Mouse (Mus musculus) embryonic fibroblast, embryonic 13.5 days (primary cell): Measurements from ENCODE around the gene Hk2. TPM values are rescaled to one million over a fixed set of nuclear protein-coding genes. Genes with fewer than 3 reads are reported as not detected.

ENCODE experiments used
- H3K27ac ChIP-seq: 2 replicates; pipeline ENCODE4 v1.5.1; 2012; ENCODE audit warnings: low read length, control low read depth, inconsistent platforms; ENCODE audit not compliant: insufficient read depth
- H3K4me1 ChIP-seq: 2 replicates; pipeline ENCODE4 v1.6.1; 2011; ENCODE audit warnings: low read length; ENCODE audit not compliant: control insufficient read depth, insufficient read depth
- H3K4me3 ChIP-seq: 2 replicates; pipeline ENCODE4 v1.5.1; 2011; ENCODE audit warnings: mild to moderate bottlenecking, control low read depth, low read length; ENCODE audit not compliant: insufficient read depth
- CTCF ChIP-seq: IDR thresholded peaks from 2 replicates; pipeline ENCODE4 v1.5.1; 2011; ENCODE audit warnings: mild to moderate bottlenecking, control low read depth, low read length, moderate library complexity, borderline replicate concordance; ENCODE audit not compliant: insufficient read depth
- POLR2A ChIP-seq: IDR thresholded peaks from 2 replicates; pipeline ENCODE4 v1.6.1; 2011; ENCODE audit warnings: low read depth, mild to moderate bottlenecking, control low read depth, low read length, moderate library complexity
- polyA plus RNA-seq: library from polyadenylated mRNA; stranded (reverse); fragments of >200 nt; gene quantifications from 2 replicates; pipeline ENCODE4 v1.2.4, GENCODE M21; 2011; ENCODE audit warnings: low read depth; ENCODE audit not compliant: missing spikeins, insufficient read length

Gene Hk2
- polyA plus RNA-seq, 1 experiment: 26.2 TPM

- Histone ChIP-seq H3K27ac (no peak overlapping the region), H3K4me1 (peaks cover 10% of the 10 kb centered on the region), H3K4me3 (no peak overlapping the region)
- TF ChIP-seq POLR2A: no peak
- TF ChIP-seq CTCF: no peak
Observed at GRCm38 (mm10) chr6:82759241-82759640, 15.0 kb downstream of the Hk2 start.

GRCm38 (mm10) chr6:82756799-82757210 lies 17.4 kb downstream of the Hk2 start:
- TF ChIP-seq CTCF (no peak), POLR2A (no peak)
- peaks cover 12% of the 10 kb centered on the region for H3K4me1 ChIP-seq
- H3K27ac ChIP-seq: peak overlapping the region; percentile 58
- no peak overlapping the region for H3K4me3 ChIP-seq

DNA sequence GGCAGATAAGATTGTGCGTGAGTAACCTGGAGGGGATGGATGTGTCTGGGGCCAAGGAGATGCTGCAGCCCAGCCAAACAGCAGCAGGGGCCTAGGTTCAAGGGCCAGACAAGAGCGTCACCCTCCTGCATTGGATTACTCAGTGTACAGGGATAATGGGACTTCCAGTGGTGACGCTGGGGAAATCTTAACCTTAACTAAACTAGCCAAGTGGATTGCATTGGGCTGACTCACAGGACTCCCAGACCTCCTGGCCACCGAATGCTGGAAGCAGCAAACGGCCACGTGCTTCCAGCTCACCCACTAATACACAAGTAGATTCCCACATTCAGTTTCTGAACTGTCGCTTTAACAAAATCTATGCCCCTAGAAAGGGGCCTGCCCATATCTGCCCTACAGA lies 18.0 kb downstream of the Hk2 start:
- H3K27ac ChIP-seq: peak overlapping the region; percentile 58
- peaks cover 15% of the 10 kb centered on the region for H3K4me1 ChIP-seq
- no peak overlapping the region for H3K4me3 ChIP-seq
- no peak for TF ChIP-seq POLR2A
- TF ChIP-seq CTCF: no peak

DNA sequence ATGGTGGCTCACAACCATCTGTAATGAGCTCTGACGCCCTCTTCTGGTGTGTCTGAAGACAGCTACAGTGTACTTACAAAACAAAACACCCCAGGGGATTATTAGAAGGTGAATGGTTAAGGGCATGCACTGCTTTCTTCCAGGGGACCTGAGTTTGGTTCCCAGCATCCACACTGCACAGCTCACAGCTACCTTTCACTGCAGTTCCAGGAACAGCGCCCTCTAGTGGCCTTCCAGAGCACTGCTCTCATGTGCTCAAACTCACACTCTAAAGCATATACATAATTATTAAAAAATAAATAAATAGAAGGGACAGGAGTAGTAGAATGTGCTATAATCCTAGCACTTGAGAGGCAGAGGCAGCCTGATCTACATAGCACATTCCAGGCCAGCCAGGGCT lies 18.9 kb downstream of the Hk2 start:
- Histone ChIP-seq H3K27ac (no peak overlapping the region), H3K4me1 (peaks cover 15% of the 10 kb centered on the region), H3K4me3 (no peak overlapping the region)
- no peak for TF ChIP-seq POLR2A
- TF ChIP-seq CTCF: peak; percentile 51; the same call in 1 of the 2 replicates

- H3K4me1 ChIP-seq: peaks cover 15% of the 10 kb centered on the region
- H3K4me3 ChIP-seq: no peak overlapping the region
- TF ChIP-seq POLR2A (no peak), CTCF (no peak)
- H3K27ac ChIP-seq: no peak overlapping the region
Observed at GRCm38 (mm10) chr6:82754769-82755168, 19.5 kb downstream of the Hk2 start.

DNA sequence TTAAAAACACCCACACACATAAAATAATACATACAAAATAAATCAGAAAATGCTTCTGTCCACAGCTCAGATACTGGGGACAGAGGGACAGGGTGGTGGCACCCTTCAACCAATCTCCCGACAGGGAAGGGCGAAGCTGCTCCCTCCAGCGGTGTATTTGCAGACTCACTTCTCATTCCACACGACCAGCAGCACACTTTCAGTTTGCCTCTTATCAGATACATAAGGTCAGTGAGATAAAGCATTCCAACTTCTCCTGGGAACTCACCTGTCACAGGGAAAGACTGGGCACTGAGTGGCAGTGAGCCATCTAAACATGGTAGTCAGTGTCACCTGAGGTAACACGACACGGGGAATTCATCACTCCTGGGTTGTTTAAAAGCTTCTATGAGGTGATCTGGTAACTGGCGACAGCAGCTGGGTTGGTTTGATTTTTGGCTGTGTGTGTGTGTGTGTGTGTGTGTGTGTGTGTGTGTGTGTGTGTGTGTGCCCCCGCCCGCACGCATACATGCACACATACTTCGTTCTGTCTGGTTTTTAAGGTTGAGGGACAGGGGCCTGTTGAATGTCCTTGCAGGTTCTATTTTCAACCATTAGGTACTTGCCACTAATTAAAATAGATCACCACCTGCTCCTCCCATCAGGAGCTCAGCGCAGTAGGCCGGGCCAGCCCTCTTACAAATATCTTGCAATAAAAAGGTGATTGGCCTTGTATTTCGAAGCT lies 20.5 kb downstream of the Hk2 start:
- no peak overlapping the region for H3K4me3 ChIP-seq
- H3K27ac ChIP-seq: peak overlapping the region; percentile 50; the same call in 1 of the 2 replicates
- H3K4me1 ChIP-seq: peaks cover 15% of the 10 kb centered on the region
- TF ChIP-seq POLR2A (no peak), CTCF (no peak)

DNA sequence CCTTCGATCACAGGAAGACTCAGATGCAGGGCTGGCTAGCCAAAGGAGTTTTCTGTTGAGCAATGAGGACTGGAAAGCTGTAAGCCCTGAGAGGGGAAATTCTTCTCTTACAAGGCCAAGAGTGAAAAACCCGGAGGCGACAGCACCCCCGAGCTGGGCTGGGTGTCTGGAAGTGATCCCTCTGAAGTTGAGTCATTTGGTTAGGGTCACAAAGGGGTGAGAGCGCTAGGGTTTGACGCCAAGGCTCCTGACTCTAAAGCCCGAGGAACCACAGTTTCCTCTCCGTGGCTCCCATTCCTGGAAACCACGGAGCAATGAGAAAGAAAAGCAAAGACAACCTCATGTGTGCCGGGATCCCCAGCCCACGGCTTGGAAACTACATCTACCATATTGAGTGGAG lies 21.2 kb downstream of the Hk2 start:
- Histone ChIP-seq H3K4me1 (peaks cover 15% of the 10 kb centered on the region), H3K27ac (peak overlapping the region; percentile 70), H3K4me3 (no peak overlapping the region)
- no peak for TF ChIP-seq POLR2A
- TF ChIP-seq CTCF: no peak

DNA sequence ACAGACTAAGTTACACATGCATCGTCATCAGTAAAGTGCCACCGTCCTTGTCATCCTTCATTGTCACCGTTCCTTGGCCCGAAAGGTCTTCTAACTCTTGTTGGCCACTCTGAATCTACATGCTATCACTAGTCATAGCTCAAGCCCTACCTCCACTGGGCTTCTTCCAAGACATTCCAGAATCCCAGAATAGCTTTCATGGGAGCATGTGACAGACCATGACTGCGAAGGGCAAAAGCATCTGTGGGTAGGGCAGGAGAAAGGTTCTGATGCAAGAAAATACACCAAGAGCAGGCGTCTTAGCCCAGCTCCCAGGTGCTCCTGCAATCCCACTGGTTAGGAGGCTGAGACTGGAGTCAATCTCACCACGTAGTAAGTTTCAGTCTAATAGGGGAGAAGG lies 22.5 kb downstream of the Hk2 start:
- no peak for TF ChIP-seq POLR2A
- no peak for TF ChIP-seq CTCF
- H3K4me3 ChIP-seq: no peak overlapping the region
- H3K27ac ChIP-seq: no peak overlapping the region
- H3K4me1 ChIP-seq: peaks cover 17% of the 10 kb centered on the region

DNA sequence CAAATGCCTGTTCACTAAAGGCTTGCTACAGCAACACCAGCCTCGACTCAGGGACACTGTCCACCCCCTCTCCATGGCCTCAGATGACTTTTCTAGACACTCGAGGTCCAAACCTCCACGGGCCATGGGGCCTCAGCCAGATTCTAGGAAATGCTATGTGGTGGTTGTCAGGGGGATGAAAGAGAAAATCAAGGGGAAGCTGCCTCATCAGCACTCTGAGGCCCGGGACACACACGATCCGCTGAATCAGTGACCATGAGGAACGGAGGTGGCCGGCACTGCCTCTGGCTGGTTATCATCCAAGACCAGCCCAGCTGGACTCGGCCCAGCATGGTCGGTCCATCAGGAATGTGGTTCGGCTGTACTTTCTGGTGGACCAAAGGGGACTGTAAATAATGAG lies 23.2 kb downstream of the Hk2 start:
- Histone ChIP-seq H3K27ac (no peak overlapping the region), H3K4me3 (no peak overlapping the region), H3K4me1 (peaks cover 13% of the 10 kb centered on the region)
- TF ChIP-seq POLR2A (no peak), CTCF (no peak)

DNA sequence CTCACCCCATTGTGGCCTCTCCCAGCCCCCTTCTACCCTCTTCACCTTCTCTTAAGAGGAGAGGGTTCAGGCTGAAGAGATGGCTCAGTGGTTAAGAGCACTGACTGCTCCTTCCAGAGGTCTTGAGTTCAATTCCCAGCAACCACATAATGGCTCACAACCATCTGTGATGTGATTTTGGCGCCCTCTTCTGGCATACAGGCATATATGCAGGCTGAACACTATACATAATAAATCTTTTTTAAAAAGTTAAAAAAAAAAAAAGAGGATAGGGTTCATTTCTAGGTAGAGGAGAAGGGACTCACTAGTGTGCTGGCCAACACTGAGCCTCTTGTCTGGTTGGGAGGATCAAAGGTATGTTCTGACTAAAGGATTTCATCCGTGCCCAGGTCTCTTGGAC lies 24.2 kb downstream of the Hk2 start:
- no peak overlapping the region for H3K4me3 ChIP-seq
- peaks cover 8% of the 10 kb centered on the region; the same call in 1 of the 2 replicates for H3K4me1 ChIP-seq
- H3K27ac ChIP-seq: peak overlapping the region; percentile 24; the same call in 1 of the 2 replicates
- no peak for TF ChIP-seq POLR2A
- TF ChIP-seq CTCF: no peak
